Mouse (Mus musculus) hindbrain, embryonic 14.5 days (tissue): ENCODE data around the gene Coil. TPM values are rescaled to one million over a fixed set of nuclear protein-coding genes. Genes with fewer than 3 reads are reported as not detected.

Experiments used
- ATAC-seq: fragments of 200-750 bp; cut with Nextera tagmentation; 2 replicates; pipeline ENCODE4 v1.8.0; 2017; ENCODE audit warnings: moderate number of reproducible peaks, mild to moderate bottlenecking, moderate TSS enrichment, moderate library complexity; ENCODE audit not compliant: low FRiP score
- DNase-seq: peaks from one replicate; pipeline ENCODE4 v3.0.0-alpha.2; 2015; ENCODE audit warnings: low spot score
- H3K27ac ChIP-seq: fragments of 300-500 bp; sonication (generic); 2 replicates; pipeline ENCODE4 v1.5.1; 2014; ENCODE audit warnings: mild to moderate bottlenecking, moderate library complexity
- H3K27me3 ChIP-seq: fragments of 300-500 bp; sonication (generic); 2 replicates; pipeline ENCODE4 v1.6.1; 2014; ENCODE audit warnings: mild to moderate bottlenecking, low read length, mixed read lengths; ENCODE audit not compliant: control insufficient read depth, insufficient read depth
- H3K36me3 ChIP-seq: fragments of 300-500 bp; sonication (generic); replicated peaks from 2 replicates; pipeline ENCODE4 v1.6.1; 2014; ENCODE audit not compliant: control insufficient read depth, insufficient read depth
- H3K4me1 ChIP-seq: fragments of 300-500 bp; sonication (generic); replicated peaks from 2 replicates; pipeline ENCODE4 v1.6.1; 2014; ENCODE audit warnings: antibody characterized with exemption, low read length, mixed read lengths; ENCODE audit not compliant: control insufficient read depth, insufficient read depth
- H3K4me2 ChIP-seq: fragments of 300-500 bp; sonication (generic); replicated peaks from 2 replicates; pipeline ENCODE4 v1.6.1; 2014; ENCODE audit warnings: mild to moderate bottlenecking, moderate library complexity
- H3K4me3 ChIP-seq: fragments of 300-500 bp; sonication (generic); replicated peaks from 2 replicates; pipeline ENCODE4 v1.5.1; 2014; ENCODE audit warnings: mild to moderate bottlenecking, low read length
- H3K9ac ChIP-seq: fragments of 300-500 bp; sonication (generic); 2 replicates; pipeline ENCODE4 v1.6.1; 2014
- H3K9me3 ChIP-seq: fragments of 300-500 bp; sonication (generic); 2 replicates; pipeline ENCODE4 v1.6.1; 2016; ENCODE audit warnings: low read length; ENCODE audit not compliant: control insufficient read depth
- WGBS: fragments of 180-500 bp; shearing (Covaris S2); extraction: QIAGEN DNeasy Blood & Tissue Kit; methylation state at CpG from one replicate; pipeline ENCODE4 v1.1.7; 2014; 5-methylcytosine and 5-hydroxymethylcytosine counted together
- polyA plus RNA-seq: library from polyadenylated mRNA; unstranded; fragments of >200 nt; fragmentation: Nextera tagmentation; extraction: Ambion mirVana; gene quantifications from 2 replicates; pipeline ENCODE4 v1.2.1, GENCODE M21; 2014

Coil gene
- polyA plus RNA-seq, 1 experiment from 2014 or later, result 16.9 TPM

DNA sequence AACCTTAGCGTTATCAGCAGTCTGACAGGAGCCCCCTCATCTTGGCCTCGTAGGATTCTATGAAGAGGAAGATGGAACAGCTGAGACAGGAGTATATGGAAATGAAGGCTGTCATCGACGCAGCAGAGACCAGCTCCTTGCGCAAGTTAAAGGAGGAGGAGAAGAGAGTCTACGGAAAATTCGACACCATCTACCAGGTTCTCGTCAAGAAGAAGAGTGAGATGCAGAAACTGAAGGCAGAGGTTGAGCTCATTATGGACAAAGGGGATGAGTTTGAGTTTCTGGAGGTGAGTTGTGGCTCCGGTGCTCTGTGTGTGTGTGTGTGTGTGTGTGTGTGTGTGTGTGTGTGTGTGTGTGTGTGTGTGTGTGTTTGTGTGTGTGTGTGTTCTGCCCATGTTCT lies 39.0 kb downstream of the Coil start:
- no peak overlapping the region for H3K9ac ChIP-seq
- H3K4me1 ChIP-seq, result no peaks in the 10 kb centered on the region
- no peaks in the 10 kb centered on the region for H3K27me3 ChIP-seq
- no peaks in the 10 kb centered on the region for H3K9me3 ChIP-seq
- H3K27ac ChIP-seq, result no peak overlapping the region
- H3K4me2 ChIP-seq, result no peak overlapping the region
- no peak overlapping the region for H3K4me3 ChIP-seq
- no peak for ATAC-seq
- H3K36me3 ChIP-seq, result no peaks in the 10 kb centered on the region
- 94% methylated on average over 9 of the region's 9 CpGs for WGBS
- DNase-seq, result no peak

DNA sequence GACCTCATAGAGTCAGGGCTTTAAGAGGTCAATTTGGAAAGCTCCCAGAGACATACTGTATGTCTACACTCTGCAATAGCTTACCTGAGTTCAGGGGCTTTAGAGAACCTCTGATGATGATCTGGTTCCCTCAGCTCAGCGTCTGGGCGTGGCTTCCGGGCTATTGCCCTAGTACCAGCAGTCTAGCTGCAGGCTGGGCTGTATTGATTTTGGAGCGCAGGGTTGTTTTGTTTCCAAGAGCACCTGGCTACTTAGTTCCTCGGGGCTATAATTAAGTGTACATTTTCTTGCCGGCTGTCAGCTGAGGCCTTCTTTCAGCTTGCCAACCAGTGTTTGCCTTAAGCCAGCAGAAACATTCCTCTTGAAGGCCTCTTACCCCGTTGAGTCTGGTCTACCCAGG lies 39.4 kb downstream of the Coil start:
- no peak for DNase-seq

DNA sequence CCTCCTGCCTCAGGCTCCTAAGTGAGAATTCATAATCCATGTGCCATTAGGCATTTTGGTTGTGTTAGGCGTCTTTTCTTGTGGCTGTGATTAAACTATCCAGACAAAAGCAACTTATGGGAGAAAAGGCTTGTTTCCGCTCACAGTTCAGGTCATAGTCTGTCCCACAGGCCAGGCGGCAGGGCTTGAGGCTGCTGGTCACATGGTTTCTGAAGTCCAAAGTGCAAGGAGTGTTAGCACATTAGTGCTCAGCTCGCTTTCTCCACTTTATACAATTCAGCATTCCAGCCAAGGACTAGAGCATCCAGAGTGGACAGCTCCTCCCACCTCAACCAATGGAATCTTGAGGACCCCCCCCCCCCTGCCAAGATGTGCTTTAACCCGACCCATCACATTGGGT lies 42.2 kb downstream of the Coil start:
- DNase-seq, result no peak
- H3K27me3 ChIP-seq, result no peaks in the 10 kb centered on the region
- no peak for ATAC-seq
- WGBS, result 90% methylated on average over 5 of the region's 5 CpGs
- H3K4me1 ChIP-seq, result no peaks in the 10 kb centered on the region
- no peak overlapping the region for H3K27ac ChIP-seq
- H3K36me3 ChIP-seq, result no peaks in the 10 kb centered on the region
- H3K9ac ChIP-seq, result no peak overlapping the region
- no peaks in the 10 kb centered on the region for H3K9me3 ChIP-seq
- no peak overlapping the region for H3K4me2 ChIP-seq
- no peak overlapping the region for H3K4me3 ChIP-seq

More for the DNA sequence above, 39.4 kb downstream of the Coil start:
- WGBS, result 79% methylated on average over 7 of the region's 7 CpGs
- H3K4me2 ChIP-seq, result no peak overlapping the region
- H3K4me1 ChIP-seq, result no peaks in the 10 kb centered on the region
- no peaks in the 10 kb centered on the region for H3K9me3 ChIP-seq
- H3K27me3 ChIP-seq, result no peaks in the 10 kb centered on the region
- H3K4me3 ChIP-seq, result no peak overlapping the region
- no peak for ATAC-seq
- no peak overlapping the region for H3K27ac ChIP-seq
- no peak overlapping the region for H3K9ac ChIP-seq
- no peaks in the 10 kb centered on the region for H3K36me3 ChIP-seq

DNA sequence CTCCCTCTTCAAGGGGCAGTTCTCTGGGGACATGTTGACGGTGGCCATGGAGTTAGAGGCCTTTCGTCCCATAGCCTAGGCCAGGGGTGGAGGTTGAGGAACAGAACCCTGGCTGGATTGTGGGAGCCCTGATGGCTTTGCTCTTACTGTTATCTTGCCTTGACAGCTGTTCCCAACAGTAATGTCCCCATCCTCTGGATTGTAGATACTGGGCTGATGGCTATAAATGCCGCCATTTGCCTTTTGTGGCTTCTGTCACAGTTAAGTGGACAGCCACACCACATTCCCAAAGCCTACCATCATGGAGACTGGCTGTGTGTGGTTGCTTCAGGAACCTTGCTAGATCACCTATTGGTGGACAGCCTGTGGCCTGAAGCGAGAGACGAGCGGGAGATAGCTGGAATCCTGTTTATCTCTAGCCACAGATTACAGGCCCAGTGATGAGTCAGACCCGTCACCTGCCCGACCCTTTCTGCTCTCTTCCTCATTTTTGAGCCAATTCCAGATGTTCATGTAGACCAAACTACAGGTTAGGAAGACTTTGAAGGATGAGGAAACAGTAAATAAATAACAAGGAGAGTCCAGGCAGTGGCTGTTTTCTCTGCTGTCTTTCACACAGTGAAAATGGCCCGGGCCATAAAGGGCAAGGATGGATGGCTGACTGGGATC lies 47.6 kb downstream of the Coil start:
- Histone ChIP-seq H3K36me3 (no peaks in the 10 kb centered on the region), H3K4me3 (no peak overlapping the region), H3K4me1 (no peaks in the 10 kb centered on the region), H3K27ac (no peak overlapping the region), H3K27me3 (no peaks in the 10 kb centered on the region), H3K9ac (no peak overlapping the region), H3K9me3 (no peaks in the 10 kb centered on the region), H3K4me2 (no peak overlapping the region)
- ATAC-seq (no peak), DNase-seq (no peak)
- 94% methylated on average over 9 of the region's 9 CpGs for WGBS

DNA sequence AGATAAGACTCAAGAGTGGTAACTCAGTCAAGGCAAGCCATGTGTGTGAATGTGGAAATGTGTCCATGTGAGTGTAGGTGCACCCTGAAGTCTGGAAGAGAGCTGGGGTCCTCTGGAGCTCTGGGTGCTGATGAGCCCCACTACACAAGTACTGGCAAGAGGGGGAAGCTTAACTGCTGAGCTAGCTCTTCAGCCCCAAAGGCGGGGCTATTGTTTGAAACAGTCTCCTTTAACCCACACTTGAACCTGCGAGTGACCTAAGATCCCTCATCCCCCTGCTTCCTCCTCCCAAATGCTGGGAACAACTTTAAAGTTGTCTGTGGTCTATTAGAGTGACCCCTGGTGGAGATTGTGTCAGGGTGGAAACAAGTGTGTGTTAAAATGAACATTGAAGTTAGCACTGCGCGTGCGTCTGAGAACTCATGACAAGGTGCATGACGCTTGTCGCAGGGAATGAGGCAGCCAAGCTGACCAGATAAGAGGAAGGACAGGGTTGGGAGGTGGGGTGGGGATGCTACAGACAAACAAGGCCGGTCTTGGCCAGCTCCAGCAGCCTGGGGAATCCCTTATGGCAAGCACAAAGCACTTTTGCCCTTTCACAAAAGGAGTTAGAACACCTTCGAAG lies 50.7 kb downstream of the Coil start:
- no peaks in the 10 kb centered on the region for H3K4me1 ChIP-seq
- no peaks in the 10 kb centered on the region for H3K36me3 ChIP-seq
- H3K9me3 ChIP-seq, result no peaks in the 10 kb centered on the region
- H3K4me3 ChIP-seq, result no peak overlapping the region
- no peak overlapping the region for H3K4me2 ChIP-seq
- H3K9ac ChIP-seq, result no peak overlapping the region
- WGBS, result 76% methylated on average over 9 of the region's 9 CpGs
- DNase-seq (no peak), ATAC-seq (no peak)
- H3K27me3 ChIP-seq, result no peaks in the 10 kb centered on the region
- H3K27ac ChIP-seq, result no peak overlapping the region

DNA sequence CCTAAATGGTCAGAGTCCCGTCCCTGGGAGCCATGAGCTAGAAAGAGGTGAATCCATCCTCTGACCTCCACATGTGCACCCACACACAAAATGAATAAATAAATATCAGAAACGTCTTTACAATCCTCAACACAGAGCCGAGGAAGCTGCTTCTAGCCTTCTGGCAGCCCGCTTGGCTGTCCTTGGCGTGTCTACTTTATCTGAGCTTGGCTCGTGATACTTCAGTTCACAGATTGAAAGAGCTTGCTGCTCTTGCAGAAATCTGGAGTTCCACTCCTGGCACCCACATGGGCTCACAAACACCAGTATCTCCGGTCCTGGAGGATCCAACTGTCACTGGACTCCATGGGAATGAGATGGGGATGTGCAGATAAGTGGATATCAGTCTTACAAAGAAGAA lies 51.6 kb downstream of the Coil start:
- H3K27me3 ChIP-seq, result no peaks in the 10 kb centered on the region
- H3K4me1 ChIP-seq, result no peaks in the 10 kb centered on the region
- 79% methylated on average over 7 of the region's 7 CpGs for WGBS
- H3K27ac ChIP-seq, result no peak overlapping the region
- H3K36me3 ChIP-seq, result no peaks in the 10 kb centered on the region
- no peak overlapping the region for H3K4me3 ChIP-seq
- H3K4me2 ChIP-seq, result no peak overlapping the region
- no peaks in the 10 kb centered on the region for H3K9me3 ChIP-seq
- DNase-seq (no peak), ATAC-seq (no peak)
- no peak overlapping the region for H3K9ac ChIP-seq

DNA sequence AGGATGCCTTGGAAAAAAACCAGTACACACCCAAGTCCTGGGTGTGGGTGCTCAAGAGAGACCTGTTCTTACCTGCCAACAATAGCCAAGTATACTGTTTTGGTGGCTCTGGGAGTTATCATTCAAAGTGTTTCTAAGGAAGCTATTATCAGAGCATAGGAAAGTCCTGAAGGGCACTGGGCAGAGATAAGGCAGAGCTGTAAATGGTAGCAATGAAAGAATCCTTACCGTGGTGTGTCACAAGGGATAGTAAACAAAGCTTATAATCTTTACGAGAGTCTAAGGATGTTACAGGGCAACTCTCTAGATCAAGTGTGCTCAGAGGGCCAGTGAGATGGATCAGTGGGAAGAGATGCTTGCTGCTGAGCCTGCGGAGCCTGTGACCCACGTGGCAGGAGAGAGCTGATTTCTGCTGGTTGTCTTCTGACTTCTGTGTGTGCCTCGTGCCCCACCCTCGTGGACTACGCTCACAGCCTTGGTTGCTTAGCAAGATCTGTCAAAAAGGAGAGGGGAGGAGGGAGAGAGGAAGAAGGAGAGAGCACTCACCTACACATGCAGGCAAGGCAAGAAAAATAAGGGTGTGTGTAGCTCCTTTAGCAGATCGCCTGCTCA lies 52.2 kb downstream of the Coil start:
- DNase-seq, result no peak
- Histone ChIP-seq H3K27me3 (no peaks in the 10 kb centered on the region), H3K4me3 (no peak overlapping the region), H3K36me3 (no peaks in the 10 kb centered on the region), H3K27ac (no peak overlapping the region), H3K4me2 (no peak overlapping the region), H3K9ac (no peak overlapping the region), H3K9me3 (no peaks in the 10 kb centered on the region), H3K4me1 (no peaks in the 10 kb centered on the region)
- WGBS, result 69% methylated on average over 8 of the region's 8 CpGs
- no peak for ATAC-seq

DNA sequence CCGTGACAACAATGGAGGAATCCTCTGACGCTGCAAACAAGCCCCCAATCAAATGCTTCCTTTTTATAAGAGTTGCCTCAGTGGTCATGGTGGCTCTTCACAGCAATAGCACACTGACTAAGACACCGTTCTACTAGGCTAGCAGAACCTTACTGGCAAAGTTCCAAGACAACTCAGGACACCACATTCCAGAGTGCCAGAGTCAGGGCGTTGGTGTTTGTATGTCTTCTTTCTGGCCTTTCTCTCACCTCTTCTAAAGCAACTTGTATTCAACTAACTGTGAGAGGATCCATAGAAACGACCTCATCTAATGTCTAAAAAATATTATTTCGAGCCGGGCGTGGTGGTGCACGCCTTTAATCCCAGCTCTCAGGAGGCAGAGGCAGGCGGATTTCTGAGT lies 53.4 kb downstream of the Coil start:
- Histone ChIP-seq H3K9ac (no peak overlapping the region), H3K4me2 (no peak overlapping the region), H3K4me1 (no peaks in the 10 kb centered on the region), H3K4me3 (no peak overlapping the region), H3K36me3 (no peaks in the 10 kb centered on the region), H3K27me3 (no peaks in the 10 kb centered on the region), H3K27ac (no peak overlapping the region), H3K9me3 (no peaks in the 10 kb centered on the region)
- 76% methylated on average over 10 of the region's 10 CpGs for WGBS
- ATAC-seq (no peak), DNase-seq (no peak)

DNA sequence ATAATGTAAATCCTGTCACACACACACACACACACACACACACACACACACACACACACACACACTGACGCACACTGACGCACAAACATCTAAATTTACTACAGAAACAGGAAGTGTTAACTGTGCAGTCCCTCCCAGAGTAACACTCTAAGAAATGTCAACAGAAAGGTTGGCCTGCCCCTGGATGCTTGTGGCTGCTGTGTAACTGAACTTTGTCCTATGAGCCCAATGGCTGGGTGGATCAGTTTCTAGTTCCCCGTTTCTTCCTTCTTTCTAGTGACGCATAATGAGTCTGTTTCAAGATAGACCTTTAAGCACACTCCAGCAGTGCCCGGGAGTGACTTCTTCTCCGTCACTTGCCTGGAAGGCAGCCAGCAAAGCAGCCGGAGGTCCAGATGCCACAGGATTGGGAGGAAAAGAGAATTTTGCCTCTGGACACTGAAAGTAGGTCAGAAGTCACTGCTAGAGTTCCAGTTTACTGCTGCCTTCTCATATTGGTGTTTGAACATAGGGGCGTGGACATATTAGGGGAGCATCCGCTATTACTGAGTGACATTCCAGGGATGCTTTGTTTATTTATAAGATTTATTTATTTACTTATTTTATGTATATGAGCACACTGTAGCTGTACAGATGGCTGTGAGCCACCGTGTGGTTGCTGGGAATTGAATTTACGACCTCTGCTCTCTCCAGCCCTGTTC lies 54.3 kb downstream of the Coil start:
- Histone ChIP-seq H3K9me3 (no peaks in the 10 kb centered on the region), H3K36me3 (no peaks in the 10 kb centered on the region), H3K4me2 (no peak overlapping the region), H3K4me1 (no peaks in the 10 kb centered on the region), H3K27ac (no peak overlapping the region), H3K4me3 (no peak overlapping the region), H3K27me3 (no peaks in the 10 kb centered on the region), H3K9ac (no peak overlapping the region)
- ATAC-seq (no peak), DNase-seq (peak; percentile 61)
- WGBS, result 60% methylated on average over 11 of the region's 11 CpGs
